Mouse (Mus musculus) frontal cortex, postnatal 10 days (tissue): ENCODE measurements around the gene Pwwp2b.

ENCODE experiments used
- DNase-seq, 2 experiments: peaks; one replicate each; pipeline ENCODE4 v3.0.0; 2022; ENCODE audit warnings: low spot score in 2 of 2, mixed read lengths in 1 of 2

Pwwp2b gene

GRCm38 (mm10) chr7:139224070-139224469 lies 24.2 kb upstream of the Pwwp2b start:
- no peak for DNase-seq

- DNase-seq: no peak
Measured at GRCm38 (mm10) chr7:139224725-139225124, 23.6 kb upstream of the Pwwp2b start.

- DNase-seq: no peak
Measured at GRCm38 (mm10) chr7:139226416-139226815, 21.9 kb upstream of the Pwwp2b start.

- DNase-seq: no peak
Measured at GRCm38 (mm10) chr7:139228447-139229171, 19.7 kb upstream of the Pwwp2b start.

GRCm38 (mm10) chr7:139229837-139230236 lies 18.4 kb upstream of the Pwwp2b start:
- DNase-seq: no peak

GRCm38 (mm10) chr7:139230241-139230640 lies 18.0 kb upstream of the Pwwp2b start:
- no peak for DNase-seq

- DNase-seq: peak; percentile 61 to 84
Measured at GRCm38 (mm10) chr7:139233714-139234113, 14.6 kb upstream of the Pwwp2b start.

GRCm38 (mm10) chr7:139234426-139235188 lies 13.7 kb upstream of the Pwwp2b start:
- peak in 1 of 2 experiments; percentile 37 for DNase-seq

GRCm38 (mm10) chr7:139235651-139236358 lies 12.5 kb upstream of the Pwwp2b start:
- no peak for DNase-seq

GRCm38 (mm10) chr7:139239432-139239831 lies 8.8 kb upstream of the Pwwp2b start:
- DNase-seq: no peak

- no peak for DNase-seq
Measured at GRCm38 (mm10) chr7:139246086-139246485, 2.2 kb upstream of the Pwwp2b start.

GRCm38 (mm10) chr7:139246931-139247880 lies 1.1 kb upstream of the Pwwp2b start:
- peak; percentile 32 to 52 for DNase-seq

- no peak for DNase-seq
Measured at GRCm38 (mm10) chr7:139248615-139249405, 528 bp downstream of the Pwwp2b start.

- no peak for DNase-seq
Measured at GRCm38 (mm10) chr7:139249406-139250210, 1.3 kb downstream of the Pwwp2b start.

GRCm38 (mm10) chr7:139251881-139252301 lies 3.6 kb downstream of the Pwwp2b start:
- DNase-seq: no peak

GRCm38 (mm10) chr7:139252566-139252965 lies 4.3 kb downstream of the Pwwp2b start:
- DNase-seq: no peak

- no peak for DNase-seq
Measured at GRCm38 (mm10) chr7:139252986-139253385, 4.7 kb downstream of the Pwwp2b start.

- no peak for DNase-seq
Measured at GRCm38 (mm10) chr7:139253462-139253861, 5.2 kb downstream of the Pwwp2b start.

GRCm38 (mm10) chr7:139254626-139255025 lies 6.3 kb downstream of the Pwwp2b start:
- DNase-seq: no peak
